Mouse (Mus musculus): ENCODE measurements around the gene Wscd2.

DNA sequence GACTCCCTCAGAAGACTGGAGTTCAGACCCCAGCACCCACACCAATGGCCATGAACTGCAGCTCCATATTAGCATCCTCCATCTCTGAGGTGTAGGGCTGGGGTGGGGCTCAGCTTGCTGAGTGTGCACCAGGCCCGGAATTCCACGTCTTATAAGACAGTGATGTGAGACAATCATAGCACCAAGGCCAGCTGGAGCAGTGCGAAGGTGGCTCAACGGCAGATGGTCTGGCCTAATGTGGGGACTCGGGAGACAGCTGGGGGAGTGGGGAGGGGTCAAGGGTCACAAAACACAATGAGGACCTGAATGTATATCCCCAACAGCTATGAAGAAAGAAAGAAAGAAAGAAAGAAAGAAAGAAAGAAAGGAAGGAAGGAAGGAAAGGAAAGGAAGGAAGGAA lies 9.7 kb upstream of the Wscd2 start:
- no peak for TF ChIP-seq CTCF (conservative IDR thresholded peaks at IDR 0.05 in 1 of 2, IDR thresholded peaks at IDR 0.05 in 1 of 2; ENCODE audit: low read depth in 2 of 2, low read length in 2 of 2)
- TF ChIP-seq ETS1 (conservative IDR thresholded peaks at IDR 0.05; ENCODE audit: low read depth, low read length), result no peak
- TF ChIP-seq ZC3H11A (IDR thresholded peaks at IDR 0.05; ENCODE audit: low read depth, low read length), result no peak
- no peak for TF ChIP-seq POLR2A (IDR thresholded peaks at IDR 0.05; ENCODE audit: low read depth, low read length)
- TF ChIP-seq E2F4 (IDR thresholded peaks at IDR 0.05; ENCODE audit: insufficient replicate concordance, low read depth, low read length), result no peak
- no peak for TF ChIP-seq POLR2AphosphoS2 (IDR thresholded peaks at IDR 0.05; ENCODE audit: low read depth, low read length)

Data from CH12.LX (cell line).